Mouse (Mus musculus): ENCODE results near the gene Mief1. TPM values are rescaled to one million over a fixed set of nuclear protein-coding genes. Genes with fewer than 3 reads are reported as not detected.

Gene Mief1
- polyA plus RNA-seq, 1 experiment = 38.4 TPM

DNA sequence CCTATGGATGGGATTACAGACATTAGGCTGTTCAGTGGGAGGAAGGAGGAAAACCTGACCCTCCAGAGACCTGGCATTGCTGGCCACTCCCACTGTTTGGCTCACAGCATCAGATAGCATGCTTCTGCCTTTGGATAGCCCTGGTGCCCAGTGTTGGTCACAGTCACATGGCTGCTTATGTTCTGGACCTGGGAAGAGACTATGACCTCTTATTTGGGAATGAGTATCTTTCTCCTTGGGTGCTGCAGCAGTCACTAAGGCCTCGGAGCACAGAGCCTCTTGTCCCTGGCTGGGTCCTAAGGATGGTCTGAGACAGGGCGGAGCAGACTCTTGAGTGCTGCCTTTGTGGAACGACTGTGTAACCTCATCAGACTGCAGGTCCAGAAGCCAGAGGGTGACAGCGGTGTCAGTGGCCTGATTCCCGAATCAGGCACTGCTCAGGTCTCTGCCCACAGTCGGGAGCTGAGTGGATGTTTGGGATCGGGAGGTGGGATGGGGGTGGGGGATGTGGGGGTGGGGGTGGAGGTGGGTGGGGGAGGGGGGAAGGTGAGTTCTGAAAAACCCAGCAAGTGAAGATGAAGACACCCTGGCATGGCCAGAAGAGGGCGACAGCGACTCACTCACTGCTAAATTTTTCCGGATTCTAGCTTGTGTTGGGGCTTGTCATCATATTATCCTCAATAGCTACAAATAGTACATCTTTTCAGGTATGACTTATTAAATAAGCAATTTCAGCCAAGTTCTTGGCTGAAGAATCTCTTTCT, 17.9 kb upstream of the Mief1 start:
- Histone ChIP-seq H3K9me3 (replicated peaks; ENCODE audit: control insufficient read depth, insufficient read depth, low read length, poor library complexity, severe bottlenecking) (no peaks in the 10 kb centered on the region), H3K9ac (ENCODE audit: low read depth, poor library complexity, severe bottlenecking) (no peak overlapping the region), H3K4me3 (ENCODE audit: low read depth, low read length) (0 out of 2 replicates have a peak overlapping the region, but pooled peaks have one; percentile 9), H3K27me3 (ENCODE audit: control insufficient read depth, insufficient read depth, low read length, poor library complexity, severe bottlenecking) (no peaks in the 10 kb centered on the region), H3K36me3 (ENCODE audit: control insufficient read depth, insufficient read depth, low read length, poor library complexity, severe bottlenecking) (no peaks in the 10 kb centered on the region), H3K27ac (ENCODE audit: insufficient read depth, low read length) (no peak overlapping the region), H3K4me1 (ENCODE audit: control insufficient read depth, insufficient read depth, low read length) (peaks cover 5% of the 10 kb centered on the region)
- TF ChIP-seq CTCF (IDR thresholded peaks at IDR 0.05; ENCODE audit: low read depth, low read length) = peak; percentile 62
- TF ChIP-seq EP300 (IDR thresholded peaks at IDR 0.05; ENCODE audit: insufficient read depth, low read depth, low read length) = no peak
- TF ChIP-seq POLR2A (IDR thresholded peaks at IDR 0.05; ENCODE audit: insufficient read depth, low read length) = no peak

DNA sequence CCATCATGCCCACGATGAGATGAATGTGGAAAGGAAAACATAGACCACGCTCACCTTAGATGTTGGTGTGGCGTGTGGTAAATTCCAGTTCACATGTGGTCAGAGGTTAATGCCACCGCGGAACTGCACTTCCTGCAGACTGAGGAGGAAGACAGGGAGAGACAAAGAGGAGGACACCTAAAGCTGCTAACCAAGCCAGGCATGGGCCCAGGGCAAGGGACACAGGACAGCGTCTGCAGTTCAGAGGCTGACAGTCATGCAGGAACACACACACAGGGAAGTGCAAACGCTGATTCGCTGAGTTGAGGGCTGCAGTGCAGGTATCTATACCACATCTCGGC, 17.4 kb upstream of the Mief1 start:
- Histone ChIP-seq H3K9me3 (replicated peaks; ENCODE audit: control insufficient read depth, insufficient read depth, low read length, poor library complexity, severe bottlenecking) (no peaks in the 10 kb centered on the region), H3K27ac (ENCODE audit: insufficient read depth, low read length) (no peak overlapping the region), H3K4me1 (ENCODE audit: control insufficient read depth, insufficient read depth, low read length) (peaks cover 5% of the 10 kb centered on the region), H3K27me3 (ENCODE audit: control insufficient read depth, insufficient read depth, low read length, poor library complexity, severe bottlenecking) (no peaks in the 10 kb centered on the region), H3K36me3 (ENCODE audit: control insufficient read depth, insufficient read depth, low read length, poor library complexity, severe bottlenecking) (no peaks in the 10 kb centered on the region), H3K9ac (ENCODE audit: low read depth, poor library complexity, severe bottlenecking) (no peak overlapping the region), H3K4me3 (ENCODE audit: low read depth, low read length) (no peak overlapping the region)
- TF ChIP-seq POLR2A (IDR thresholded peaks at IDR 0.05; ENCODE audit: insufficient read depth, low read length) = no peak
- TF ChIP-seq CTCF (IDR thresholded peaks at IDR 0.05; ENCODE audit: low read depth, low read length) = no peak
- no peak for TF ChIP-seq EP300 (IDR thresholded peaks at IDR 0.05; ENCODE audit: insufficient read depth, low read depth, low read length)

DNA sequence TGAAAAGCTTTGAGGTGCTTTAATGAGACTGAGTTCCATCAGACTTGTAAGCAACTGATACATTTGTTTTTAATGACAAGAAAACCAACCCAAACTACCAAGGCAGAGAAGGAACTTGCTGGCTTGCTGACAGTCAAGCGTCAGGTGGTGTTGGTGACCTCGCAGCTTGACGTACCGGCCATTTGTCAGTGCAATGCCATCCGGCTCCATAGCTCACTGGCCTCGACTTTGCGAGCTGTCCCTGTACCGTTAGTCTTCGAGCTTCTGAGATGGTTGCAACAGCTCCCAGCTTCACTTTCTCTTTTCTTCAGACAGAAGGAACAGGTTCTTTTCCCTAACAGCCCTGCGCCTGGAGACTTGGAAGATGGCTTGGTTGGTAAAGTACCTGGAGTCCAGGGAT, 16.3 kb upstream of the Mief1 start:
- no peaks in the 10 kb centered on the region for H3K36me3 ChIP-seq (ENCODE audit: control insufficient read depth, insufficient read depth, low read length, poor library complexity, severe bottlenecking)
- H3K9ac ChIP-seq (ENCODE audit: low read depth, poor library complexity, severe bottlenecking) = no peak overlapping the region
- no peak overlapping the region for H3K27ac ChIP-seq (ENCODE audit: insufficient read depth, low read length)
- H3K9me3 ChIP-seq (replicated peaks; ENCODE audit: control insufficient read depth, insufficient read depth, low read length, poor library complexity, severe bottlenecking) = no peaks in the 10 kb centered on the region
- H3K4me1 ChIP-seq (ENCODE audit: control insufficient read depth, insufficient read depth, low read length) = peaks cover 5% of the 10 kb centered on the region
- TF ChIP-seq POLR2A (IDR thresholded peaks at IDR 0.05; ENCODE audit: insufficient read depth, low read length) (no peak), CTCF (IDR thresholded peaks at IDR 0.05; ENCODE audit: low read depth, low read length) (no peak), EP300 (IDR thresholded peaks at IDR 0.05; ENCODE audit: insufficient read depth, low read depth, low read length) (no peak)
- H3K27me3 ChIP-seq (ENCODE audit: control insufficient read depth, insufficient read depth, low read length, poor library complexity, severe bottlenecking) = no peaks in the 10 kb centered on the region
- no peak overlapping the region for H3K4me3 ChIP-seq (ENCODE audit: low read depth, low read length)

DNA sequence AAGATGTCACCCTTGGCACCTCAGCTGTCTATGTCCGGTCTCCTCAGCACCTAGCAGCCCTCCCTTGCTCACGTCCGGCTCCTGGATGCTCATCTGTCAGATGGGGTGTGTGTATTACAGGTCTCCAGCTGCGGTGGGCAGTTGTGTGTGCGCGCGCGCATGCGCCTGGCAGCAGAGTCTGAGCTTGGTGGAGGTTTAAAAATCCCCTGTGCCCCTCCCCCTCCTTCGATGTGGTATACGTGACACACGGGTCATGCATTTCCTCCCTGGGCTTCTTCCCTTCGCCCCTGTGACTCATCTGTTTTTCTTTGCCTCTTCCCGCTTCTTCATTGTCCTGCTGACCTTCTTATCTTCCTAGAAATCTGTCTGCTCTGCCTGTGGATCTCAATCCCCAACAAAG, 14.6 kb upstream of the Mief1 start:
- H3K4me1 ChIP-seq (ENCODE audit: control insufficient read depth, insufficient read depth, low read length) = peaks cover 5% of the 10 kb centered on the region
- H3K9me3 ChIP-seq (replicated peaks; ENCODE audit: control insufficient read depth, insufficient read depth, low read length, poor library complexity, severe bottlenecking) = no peaks in the 10 kb centered on the region
- H3K27ac ChIP-seq (ENCODE audit: insufficient read depth, low read length) = peak overlapping the region; percentile 67
- no peaks in the 10 kb centered on the region for H3K36me3 ChIP-seq (ENCODE audit: control insufficient read depth, insufficient read depth, low read length, poor library complexity, severe bottlenecking)
- TF ChIP-seq POLR2A (IDR thresholded peaks at IDR 0.05; ENCODE audit: insufficient read depth, low read length) (peak; percentile 8), EP300 (IDR thresholded peaks at IDR 0.05; ENCODE audit: insufficient read depth, low read depth, low read length) (peak; percentile 97), CTCF (IDR thresholded peaks at IDR 0.05; ENCODE audit: low read depth, low read length) (no peak)
- no peaks in the 10 kb centered on the region for H3K27me3 ChIP-seq (ENCODE audit: control insufficient read depth, insufficient read depth, low read length, poor library complexity, severe bottlenecking)
- H3K4me3 ChIP-seq (ENCODE audit: low read depth, low read length) = peak overlapping the region; percentile 62
- H3K9ac ChIP-seq (ENCODE audit: low read depth, poor library complexity, severe bottlenecking) = no peak overlapping the region

DNA sequence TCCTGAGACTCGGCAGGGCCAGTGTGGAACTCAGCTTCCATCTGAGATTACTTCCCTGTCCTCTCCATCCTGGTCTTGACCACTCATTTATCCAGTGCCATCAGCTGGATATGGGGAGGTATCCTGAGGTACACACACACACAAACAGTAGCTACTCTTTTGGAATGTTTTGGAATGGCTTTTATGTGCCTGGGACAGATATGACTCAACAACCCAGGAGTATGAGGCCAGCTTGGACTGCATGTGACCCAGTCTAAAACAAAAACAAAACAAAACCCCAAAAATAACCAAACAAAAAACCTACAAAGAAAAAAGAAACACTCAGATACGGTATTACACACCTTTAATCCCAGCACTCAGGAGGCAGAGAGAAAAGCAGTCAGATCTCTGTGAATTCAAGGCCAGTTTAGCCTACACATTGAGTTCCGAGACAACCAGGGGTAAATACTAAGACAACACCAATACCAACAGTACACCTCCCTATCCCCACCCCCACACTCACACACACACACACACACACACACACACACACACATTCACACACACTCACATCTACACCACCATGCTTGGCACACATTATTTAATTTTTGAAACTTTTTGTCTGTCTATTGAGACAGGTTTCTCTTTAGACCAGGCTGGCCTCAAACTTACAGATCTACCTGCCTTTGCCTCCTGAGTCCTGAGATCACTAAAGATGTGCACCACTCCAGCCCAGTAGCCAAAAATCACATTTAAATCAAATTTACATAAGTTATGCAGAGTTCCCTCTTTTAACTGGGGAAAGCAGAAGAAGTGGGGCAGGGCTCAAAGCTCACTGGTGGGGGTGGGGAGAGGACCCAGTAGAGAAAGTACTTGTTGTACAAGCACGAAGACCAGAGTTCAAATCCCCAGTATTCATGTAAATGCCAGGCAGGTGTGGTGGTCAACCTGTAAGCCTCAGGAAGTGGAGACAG, 13.8 kb upstream of the Mief1 start:
- no peaks in the 10 kb centered on the region for H3K27me3 ChIP-seq (ENCODE audit: control insufficient read depth, insufficient read depth, low read length, poor library complexity, severe bottlenecking)
- no peak overlapping the region for H3K9ac ChIP-seq (ENCODE audit: low read depth, poor library complexity, severe bottlenecking)
- no peaks in the 10 kb centered on the region for H3K9me3 ChIP-seq (replicated peaks; ENCODE audit: control insufficient read depth, insufficient read depth, low read length, poor library complexity, severe bottlenecking)
- no peak for TF ChIP-seq EP300 (IDR thresholded peaks at IDR 0.05; ENCODE audit: insufficient read depth, low read depth, low read length)
- TF ChIP-seq CTCF (IDR thresholded peaks at IDR 0.05; ENCODE audit: low read depth, low read length) = no peak
- TF ChIP-seq POLR2A (IDR thresholded peaks at IDR 0.05; ENCODE audit: insufficient read depth, low read length) = no peak
- H3K36me3 ChIP-seq (ENCODE audit: control insufficient read depth, insufficient read depth, low read length, poor library complexity, severe bottlenecking) = no peaks in the 10 kb centered on the region
- H3K27ac ChIP-seq (ENCODE audit: insufficient read depth, low read length) = peak overlapping the region; percentile 67
- H3K4me3 ChIP-seq (ENCODE audit: low read depth, low read length) = peak overlapping the region; percentile 46
- peaks cover 5% of the 10 kb centered on the region for H3K4me1 ChIP-seq (ENCODE audit: control insufficient read depth, insufficient read depth, low read length)

Data from ES-Bruce4 (cell line).